Mouse (Mus musculus): ENCODE results near the gene Rnf115. TPM values are rescaled to one million over a fixed set of nuclear protein-coding genes. Genes with fewer than 3 reads are reported as not detected.
A peak's percentile ranks its signal among the peaks of the same experiment; 100 is the strongest.

Gene Rnf115
- polyA plus RNA-seq, 1 experiment from 2014 or later = 53.9 TPM

DNA sequence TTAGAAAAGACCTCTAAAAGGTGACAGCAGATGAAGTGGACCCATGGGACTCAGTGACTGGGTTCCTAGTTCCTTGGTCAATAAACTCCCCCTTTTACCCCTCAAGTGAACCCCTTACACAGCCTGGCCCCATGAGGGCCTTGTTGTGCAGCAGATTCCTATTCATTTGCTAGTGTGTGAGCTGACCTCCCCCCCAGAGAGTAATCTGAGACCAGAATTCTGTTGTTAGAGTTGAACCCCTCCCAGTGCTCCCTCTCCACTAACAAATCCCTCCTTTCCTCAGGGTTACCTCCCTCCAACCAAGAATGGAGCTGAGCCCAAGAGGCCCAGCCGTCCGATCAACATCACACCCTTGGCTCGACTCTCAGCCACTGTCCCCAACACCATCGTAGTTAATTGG is 26.5 kb upstream of the Rnf115 start:
- Histone ChIP-seq H3K27me3 (ENCODE audit: control insufficient read depth, insufficient read depth, low read length) (no peaks in the 10 kb centered on the region), H3K36me3 (ENCODE audit: control insufficient read depth, insufficient read depth, low read length) (peaks cover 39% of the 10 kb centered on the region), H3K9me3 (replicated peaks; ENCODE audit: control insufficient read depth, low read length) (no peaks in the 10 kb centered on the region), H3K9ac (ENCODE audit: low read depth, low read length) (no peak overlapping the region), H3K4me1 (ENCODE audit: control insufficient read depth, insufficient read depth, low read length) (peaks cover 16% of the 10 kb centered on the region), H3K4me2 (no peak overlapping the region), H3K27ac (ENCODE audit: low read depth, low read length) (no peak overlapping the region), H3K4me3 (ENCODE audit: low read depth, low read length) (no peak overlapping the region)
- ATAC-seq (replicated peaks; ENCODE audit: insufficient number of reproducible peaks, low FRiP score, low TSS enrichment) = no peak
- WGBS (ENCODE audit: insufficient replicate concordance) = 84% methylated on average over 4 of the region's 4 CpGs

DNA sequence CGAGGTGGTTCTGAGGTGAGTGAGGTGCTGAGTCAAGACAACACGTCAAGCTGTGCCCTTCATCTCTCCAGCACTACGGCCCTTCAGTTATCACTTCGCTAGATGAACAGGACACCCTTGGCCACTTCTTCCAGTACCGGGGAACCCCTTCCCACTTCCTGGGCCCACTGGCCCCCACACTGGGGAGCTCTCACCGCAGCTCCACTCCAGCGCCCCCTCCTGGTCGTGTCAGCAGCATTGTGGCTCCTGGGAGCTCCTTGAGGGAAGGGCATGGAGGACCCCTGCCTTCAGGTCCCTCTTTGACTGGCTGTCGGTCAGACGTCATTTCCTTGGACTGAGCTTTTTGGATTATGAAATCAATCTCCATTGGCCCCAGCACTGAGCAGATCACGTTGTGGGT is 22.7 kb upstream of the Rnf115 start:
- H3K4me1 ChIP-seq (ENCODE audit: control insufficient read depth, insufficient read depth, low read length) = peaks cover 6% of the 10 kb centered on the region; the same call in 1 of the 2 replicates
- ATAC-seq (replicated peaks; ENCODE audit: insufficient number of reproducible peaks, low FRiP score, low TSS enrichment) = no peak
- no peak overlapping the region for H3K4me2 ChIP-seq
- peaks cover 35% of the 10 kb centered on the region for H3K36me3 ChIP-seq (ENCODE audit: control insufficient read depth, insufficient read depth, low read length)
- no peaks in the 10 kb centered on the region for H3K9me3 ChIP-seq (replicated peaks; ENCODE audit: control insufficient read depth, low read length)
- H3K27ac ChIP-seq (ENCODE audit: low read depth, low read length) = no peak overlapping the region
- no peak overlapping the region for H3K4me3 ChIP-seq (ENCODE audit: low read depth, low read length)
- peaks cover 3% of the 10 kb centered on the region; the same call in 1 of the 2 replicates for H3K27me3 ChIP-seq (ENCODE audit: control insufficient read depth, insufficient read depth, low read length)
- no peak overlapping the region for H3K9ac ChIP-seq (ENCODE audit: low read depth, low read length)
- WGBS (ENCODE audit: insufficient replicate concordance) = 59% methylated on average over 11 of the region's 11 CpGs

DNA sequence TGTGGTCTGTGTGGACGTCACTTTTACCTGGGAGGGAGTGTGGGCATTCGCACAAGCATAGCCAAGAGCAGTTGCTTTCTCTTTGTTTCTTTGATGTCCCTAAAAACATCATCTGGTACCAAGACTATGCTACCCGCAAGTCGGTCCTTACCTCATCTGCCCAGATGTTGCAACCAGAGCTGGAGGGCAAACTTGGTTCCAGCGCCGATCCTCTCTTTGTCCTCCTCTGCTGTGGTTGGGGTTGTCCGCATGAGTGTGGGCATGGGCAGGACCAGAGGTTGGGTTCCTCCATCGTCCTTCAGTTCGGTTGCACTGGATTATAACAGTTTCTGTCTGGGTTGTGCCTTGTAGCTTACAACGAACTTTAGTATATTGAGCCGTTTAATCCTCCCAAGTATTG is 21.2 kb upstream of the Rnf115 start:
- Histone ChIP-seq H3K9ac (ENCODE audit: low read depth, low read length) (no peak overlapping the region), H3K9me3 (replicated peaks; ENCODE audit: control insufficient read depth, low read length) (no peaks in the 10 kb centered on the region), H3K4me3 (ENCODE audit: low read depth, low read length) (no peak overlapping the region), H3K4me1 (ENCODE audit: control insufficient read depth, insufficient read depth, low read length) (peaks cover 6% of the 10 kb centered on the region; the same call in 1 of the 2 replicates), H3K4me2 (no peak overlapping the region), H3K27ac (ENCODE audit: low read depth, low read length) (no peak overlapping the region), H3K27me3 (ENCODE audit: control insufficient read depth, insufficient read depth, low read length) (peaks cover 3% of the 10 kb centered on the region; the same call in 1 of the 2 replicates), H3K36me3 (ENCODE audit: control insufficient read depth, insufficient read depth, low read length) (peaks cover 36% of the 10 kb centered on the region)
- WGBS (ENCODE audit: insufficient replicate concordance) = 92% methylated on average over 11 of the region's 11 CpGs
- no peak for ATAC-seq (replicated peaks; ENCODE audit: insufficient number of reproducible peaks, low FRiP score, low TSS enrichment)

DNA sequence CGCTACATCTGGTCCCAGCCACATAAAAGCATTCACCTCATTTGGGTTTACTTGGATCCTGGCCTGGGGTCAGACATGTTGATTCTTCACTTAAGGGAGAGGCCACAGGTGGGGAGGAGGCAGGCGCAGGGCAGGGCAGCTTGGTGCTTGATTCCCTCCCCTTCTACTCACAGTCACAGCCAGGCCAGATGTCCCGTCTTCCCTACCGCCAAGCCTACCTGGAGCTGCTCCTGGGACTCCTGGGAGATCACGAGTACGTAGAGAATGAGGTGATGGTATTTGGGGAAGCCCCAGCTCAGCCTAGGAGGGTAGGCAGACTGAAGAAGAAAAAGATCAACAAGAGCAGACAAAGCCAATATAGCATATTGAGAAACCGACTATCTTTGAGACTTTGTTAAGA is 20.5 kb upstream of the Rnf115 start:
- Histone ChIP-seq H3K27ac (ENCODE audit: low read depth, low read length) (no peak overlapping the region), H3K4me3 (ENCODE audit: low read depth, low read length) (no peak overlapping the region), H3K9ac (ENCODE audit: low read depth, low read length) (no peak overlapping the region), H3K9me3 (replicated peaks; ENCODE audit: control insufficient read depth, low read length) (no peaks in the 10 kb centered on the region), H3K36me3 (ENCODE audit: control insufficient read depth, insufficient read depth, low read length) (peaks cover 31% of the 10 kb centered on the region), H3K27me3 (ENCODE audit: control insufficient read depth, insufficient read depth, low read length) (peaks cover 3% of the 10 kb centered on the region; the same call in 1 of the 2 replicates), H3K4me2 (no peak overlapping the region; the same call in 1 of the 2 replicates), H3K4me1 (ENCODE audit: control insufficient read depth, insufficient read depth, low read length) (peaks cover 6% of the 10 kb centered on the region; the same call in 1 of the 2 replicates)
- 66% methylated on average over 7 of the region's 7 CpGs for WGBS (ENCODE audit: insufficient replicate concordance)
- ATAC-seq (replicated peaks; ENCODE audit: insufficient number of reproducible peaks, low FRiP score, low TSS enrichment) = no peak

DNA sequence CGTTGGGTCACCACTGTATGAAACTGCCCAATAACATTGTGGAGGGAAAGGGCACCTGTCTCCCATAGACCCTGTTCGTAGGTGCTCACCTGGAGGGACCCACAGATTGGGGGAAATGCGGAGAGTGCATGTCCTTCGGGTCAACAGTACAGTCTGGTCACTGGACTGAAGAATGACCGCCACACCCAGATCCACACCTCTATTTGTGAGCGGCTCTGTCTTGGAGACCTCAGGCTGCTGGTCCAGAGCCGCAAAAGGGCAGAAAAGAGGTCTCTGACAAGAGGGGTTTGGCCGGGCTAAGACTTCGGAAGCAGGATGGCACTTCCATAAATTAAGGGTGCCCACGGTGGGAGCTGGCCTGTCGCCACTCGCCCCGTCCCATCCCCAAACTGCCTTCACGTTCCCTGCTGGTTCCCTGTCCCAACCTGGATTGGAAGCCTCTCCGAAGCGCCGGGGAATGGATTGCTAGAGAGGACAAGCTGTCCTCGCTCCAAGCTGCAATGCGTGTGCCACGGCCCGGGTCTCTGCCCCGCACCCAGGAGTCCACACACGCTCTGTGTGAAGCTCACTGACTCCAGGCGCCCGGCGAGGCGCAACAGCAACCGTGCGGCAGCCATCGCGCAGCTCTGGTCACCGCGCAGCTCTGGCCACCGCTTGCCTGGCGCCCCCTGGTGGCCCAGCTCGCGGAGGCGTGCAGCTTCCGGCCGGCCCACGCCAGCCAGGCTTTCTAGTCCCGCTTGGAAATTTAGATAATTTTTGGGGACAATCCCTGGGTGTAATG is 19.4 kb upstream of the Rnf115 start, which contains the start of gene Nudt17:
TSS of gene Nudt17 (minus strand) at position 660 of the 781 bp plus-strand sequence.
- ATAC-seq (replicated peaks; ENCODE audit: insufficient number of reproducible peaks, low FRiP score, low TSS enrichment) = peak; percentile 60
- peaks cover 3% of the 10 kb centered on the region; the same call in 1 of the 2 replicates for H3K27me3 ChIP-seq (ENCODE audit: control insufficient read depth, insufficient read depth, low read length)
- peak within 1 kb of the TSS; percentile 54 for H3K4me3 ChIP-seq (ENCODE audit: low read depth, low read length)
- H3K27ac ChIP-seq (ENCODE audit: low read depth, low read length) = no peak within 1 kb of the TSS
- H3K4me2 ChIP-seq = peak within 1 kb of the TSS; percentile 97
- peaks cover 37% of the 10 kb centered on the region for H3K36me3 ChIP-seq (ENCODE audit: control insufficient read depth, insufficient read depth, low read length)
- 4% methylated on average over 42 of the region's 42 CpGs for WGBS (ENCODE audit: insufficient replicate concordance)
- H3K9me3 ChIP-seq (replicated peaks; ENCODE audit: control insufficient read depth, low read length) = no peaks in the 10 kb centered on the region
- peak within 1 kb of the TSS; percentile 80 for H3K9ac ChIP-seq (ENCODE audit: low read depth, low read length)
- H3K4me1 ChIP-seq (ENCODE audit: control insufficient read depth, insufficient read depth, low read length) = peaks cover 6% of the 10 kb centered on the region; the same call in 1 of the 2 replicates

DNA sequence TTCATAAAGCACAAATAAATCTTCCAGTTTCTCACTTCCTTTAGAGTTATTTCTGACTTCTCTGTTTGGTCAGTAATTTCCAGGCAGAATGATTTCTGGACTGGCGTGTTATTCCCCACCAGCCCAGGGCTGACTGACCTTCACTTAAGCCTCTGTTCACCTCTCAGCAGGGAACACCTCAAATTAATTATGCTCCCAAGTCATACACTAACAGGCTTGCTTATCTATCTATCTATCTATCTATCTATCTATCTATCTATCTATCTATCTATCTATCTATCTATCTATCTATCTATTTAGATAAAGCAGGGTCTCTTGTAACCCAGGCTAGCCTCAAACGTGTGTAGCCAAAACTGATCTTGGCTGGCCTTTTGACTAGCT is 18.8 kb upstream of the Rnf115 start:
- Histone ChIP-seq H3K27ac (ENCODE audit: low read depth, low read length) (no peak overlapping the region), H3K4me1 (ENCODE audit: control insufficient read depth, insufficient read depth, low read length) (peaks cover 6% of the 10 kb centered on the region; the same call in 1 of the 2 replicates), H3K36me3 (ENCODE audit: control insufficient read depth, insufficient read depth, low read length) (peaks cover 35% of the 10 kb centered on the region), H3K4me3 (ENCODE audit: low read depth, low read length) (no peak overlapping the region), H3K27me3 (ENCODE audit: control insufficient read depth, insufficient read depth, low read length) (peaks cover 3% of the 10 kb centered on the region; the same call in 1 of the 2 replicates), H3K9me3 (replicated peaks; ENCODE audit: control insufficient read depth, low read length) (no peaks in the 10 kb centered on the region), H3K9ac (ENCODE audit: low read depth, low read length) (no peak overlapping the region), H3K4me2 (peak overlapping the region; percentile 97)
- WGBS (ENCODE audit: insufficient replicate concordance) = 50% methylated on average over 2 of the region's 2 CpGs
- ATAC-seq (replicated peaks; ENCODE audit: insufficient number of reproducible peaks, low FRiP score, low TSS enrichment) = no peak

DNA sequence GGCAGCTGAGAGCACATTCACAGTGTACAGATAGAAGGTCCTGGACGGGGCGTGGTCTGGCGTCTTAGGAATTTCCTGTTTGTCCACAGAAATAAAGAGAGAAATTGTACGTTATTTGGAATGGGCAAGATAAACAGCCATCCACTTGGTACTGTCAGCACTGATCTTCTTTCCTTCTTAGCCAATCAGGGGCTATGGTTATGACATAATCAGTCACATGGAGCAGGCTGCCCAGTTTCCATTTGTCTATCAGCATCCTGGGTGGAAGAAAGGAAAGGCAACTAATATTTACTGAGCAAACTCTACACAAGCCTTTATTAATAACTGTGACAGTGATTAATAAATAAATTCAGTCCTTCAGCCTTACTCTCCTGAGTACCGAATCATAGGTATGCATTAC is 13.2 kb upstream of the Rnf115 start:
- Histone ChIP-seq H3K27me3 (ENCODE audit: control insufficient read depth, insufficient read depth, low read length) (no peaks in the 10 kb centered on the region), H3K9me3 (replicated peaks; ENCODE audit: control insufficient read depth, low read length) (no peaks in the 10 kb centered on the region), H3K36me3 (ENCODE audit: control insufficient read depth, insufficient read depth, low read length) (peaks cover 40% of the 10 kb centered on the region), H3K4me3 (ENCODE audit: low read depth, low read length) (no peak overlapping the region), H3K4me2 (no peak overlapping the region), H3K9ac (ENCODE audit: low read depth, low read length) (no peak overlapping the region), H3K27ac (ENCODE audit: low read depth, low read length) (no peak overlapping the region), H3K4me1 (ENCODE audit: control insufficient read depth, insufficient read depth, low read length) (no peaks in the 10 kb centered on the region)
- WGBS (ENCODE audit: insufficient replicate concordance) = 83% methylated on average over 5 of the region's 5 CpGs
- no peak for ATAC-seq (replicated peaks; ENCODE audit: insufficient number of reproducible peaks, low FRiP score, low TSS enrichment)

DNA sequence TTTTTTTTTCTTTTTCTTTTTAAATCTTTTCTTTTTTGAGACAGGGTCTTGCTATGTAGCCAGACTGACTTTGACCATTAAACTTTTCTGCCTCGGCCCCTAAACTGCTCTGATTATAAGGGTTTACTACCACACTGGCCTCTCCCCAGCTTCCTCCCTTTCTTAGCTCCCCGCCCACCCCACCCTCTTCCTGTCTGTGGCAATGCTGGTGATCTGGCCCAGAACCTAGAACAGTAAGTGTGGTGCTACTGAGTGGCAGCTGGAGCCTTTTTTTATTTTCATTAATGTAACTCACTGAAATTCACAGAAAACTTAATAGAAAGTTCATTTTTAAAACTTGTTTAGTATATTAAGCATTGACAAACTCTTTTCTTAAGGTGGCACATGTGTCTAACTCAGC is 11.6 kb upstream of the Rnf115 start:
- ATAC-seq (replicated peaks; ENCODE audit: insufficient number of reproducible peaks, low FRiP score, low TSS enrichment) = no peak
- no peaks in the 10 kb centered on the region for H3K4me1 ChIP-seq (ENCODE audit: control insufficient read depth, insufficient read depth, low read length)
- H3K4me3 ChIP-seq (ENCODE audit: low read depth, low read length) = no peak overlapping the region
- no peak overlapping the region for H3K9ac ChIP-seq (ENCODE audit: low read depth, low read length)
- 61% methylated on average over 2 of the region's 2 CpGs for WGBS (ENCODE audit: insufficient replicate concordance)
- H3K36me3 ChIP-seq (ENCODE audit: control insufficient read depth, insufficient read depth, low read length) = peaks cover 34% of the 10 kb centered on the region
- H3K9me3 ChIP-seq (replicated peaks; ENCODE audit: control insufficient read depth, low read length) = no peaks in the 10 kb centered on the region
- H3K4me2 ChIP-seq = no peak overlapping the region
- no peaks in the 10 kb centered on the region for H3K27me3 ChIP-seq (ENCODE audit: control insufficient read depth, insufficient read depth, low read length)
- H3K27ac ChIP-seq (ENCODE audit: low read depth, low read length) = no peak overlapping the region

DNA sequence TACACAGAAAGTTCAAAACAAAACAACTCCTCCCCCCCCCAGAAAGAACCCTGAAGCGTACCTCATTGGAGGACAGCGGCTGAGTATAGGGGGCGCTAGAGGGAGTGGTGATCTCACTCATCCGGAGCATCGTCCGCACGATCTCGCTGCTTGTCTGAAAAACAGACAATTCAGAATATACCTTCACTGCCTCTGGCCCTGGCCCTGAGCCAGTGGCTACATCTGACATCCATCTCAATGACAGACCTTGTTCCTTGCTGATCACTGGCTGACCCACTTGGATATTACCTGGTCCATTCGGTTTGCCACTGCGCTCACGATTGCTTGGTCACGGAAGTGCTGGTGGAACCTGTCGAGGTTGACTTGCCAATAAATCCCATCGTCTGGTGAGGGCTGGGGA is 8.3 kb upstream of the Rnf115 start:
- H3K9me3 ChIP-seq (replicated peaks; ENCODE audit: control insufficient read depth, low read length) = no peaks in the 10 kb centered on the region
- WGBS (ENCODE audit: insufficient replicate concordance) = 42% methylated on average over 14 of the region's 14 CpGs
- no peak overlapping the region for H3K27ac ChIP-seq (ENCODE audit: low read depth, low read length)
- no peak overlapping the region for H3K9ac ChIP-seq (ENCODE audit: low read depth, low read length)
- ATAC-seq (replicated peaks; ENCODE audit: insufficient number of reproducible peaks, low FRiP score, low TSS enrichment) = no peak
- no peaks in the 10 kb centered on the region for H3K27me3 ChIP-seq (ENCODE audit: control insufficient read depth, insufficient read depth, low read length)
- H3K4me2 ChIP-seq = no peak overlapping the region
- no peak overlapping the region for H3K4me3 ChIP-seq (ENCODE audit: low read depth, low read length)
- no peaks in the 10 kb centered on the region for H3K4me1 ChIP-seq (ENCODE audit: control insufficient read depth, insufficient read depth, low read length)
- peaks cover 18% of the 10 kb centered on the region for H3K36me3 ChIP-seq (ENCODE audit: control insufficient read depth, insufficient read depth, low read length)
